Mouse (Mus musculus) heart, postnatal 0 days (tissue): ENCODE data around the gene Eps8. TPM values are rescaled to one million over a fixed set of nuclear protein-coding genes. Genes with fewer than 3 reads are reported as not detected.

ENCODE experiments used
- ATAC-seq: fragments of 200-750 bp; cut with Nextera tagmentation; 2 replicates; pipeline ENCODE4 v1.8.0; 2017; ENCODE audit warnings: low read depth, moderate number of reproducible peaks, moderate library complexity; ENCODE audit not compliant: insufficient read depth
- DNase-seq: peaks from one replicate; pipeline ENCODE4 v3.0.0-alpha.2; 2016; ENCODE audit warnings: low spot score
- H3K27ac ChIP-seq: fragments of 300-500 bp; sonication (generic); 2 replicates; pipeline ENCODE4 v1.5.1; 2014; ENCODE audit warnings: low read depth, mild to moderate bottlenecking
- H3K27me3 ChIP-seq: fragments of 300-500 bp; sonication (generic); 2 replicates; pipeline ENCODE4 v1.6.1; 2014; ENCODE audit warnings: low read length, mixed read lengths; ENCODE audit not compliant: control insufficient read depth, insufficient read depth
- H3K36me3 ChIP-seq: fragments of 300-500 bp; sonication (generic); replicated peaks from 2 replicates; pipeline ENCODE4 v1.6.1; 2014; ENCODE audit warnings: low read length, mixed read lengths; ENCODE audit not compliant: control insufficient read depth, insufficient read depth
- H3K4me1 ChIP-seq: fragments of 300-500 bp; sonication (generic); 2 replicates; pipeline ENCODE4 v1.6.1; 2014; ENCODE audit warnings: antibody characterized with exemption; ENCODE audit not compliant: control insufficient read depth, insufficient read depth
- H3K4me2 ChIP-seq: fragments of 300-500 bp; sonication (generic); 2 replicates; pipeline ENCODE4 v1.6.1; 2014; ENCODE audit warnings: low read depth, mild to moderate bottlenecking, low read length, moderate library complexity
- H3K4me3 ChIP-seq: fragments of 300-500 bp; sonication (generic); 2 replicates; pipeline ENCODE4 v1.5.1; 2014; ENCODE audit warnings: low read depth, low read length
- H3K9ac ChIP-seq: fragments of 300-500 bp; sonication (generic); replicated peaks from 2 replicates; pipeline ENCODE4 v1.6.1; 2014; ENCODE audit warnings: low read depth, low read length, mixed read lengths
- H3K9me3 ChIP-seq: fragments of 300-500 bp; sonication (generic); replicated peaks from 2 replicates; pipeline ENCODE4 v1.6.1; 2016; ENCODE audit warnings: low read length; ENCODE audit not compliant: control insufficient read depth
- CTCF ChIP-seq: IDR thresholded peaks from 2 replicates; pipeline ENCODE4 v1.5.1; 2016; ENCODE audit warnings: antibody characterized with exemption, control low read depth, low read depth
- EP300 ChIP-seq: IDR thresholded peaks from 2 replicates; pipeline ENCODE4 v1.6.1; 2016; ENCODE audit warnings: antibody characterized with exemption, low read depth
- whole genome bisulfite sequencing: fragments of 180-500 bp; shearing (Covaris S2); extraction: QIAGEN DNeasy Blood & Tissue Kit; methylation state at CpG from one replicate; pipeline ENCODE4 v1.1.7; 2014; 5-methylcytosine and 5-hydroxymethylcytosine counted together
- polyA plus RNA-seq: library from polyadenylated mRNA; unstranded; fragments of >200 nt; fragmentation: Nextera tagmentation; extraction: Ambion mirVana; gene quantifications from 2 replicates; pipeline ENCODE4 v1.2.1, GENCODE M21; 2015
- total RNA-seq: library from RNA; depleted of rRNA; stranded (reverse); fragments of >200 nt; gene quantifications from 2 replicates; pipeline ENCODE4 v1.2.3, GENCODE M21; 2014; ENCODE audit warnings: low replicate concordance

Gene Eps8
- total and polyA plus RNA-seq, 2 experiments from 2014 or later = 15.1 to 24.4 TPM

DNA sequence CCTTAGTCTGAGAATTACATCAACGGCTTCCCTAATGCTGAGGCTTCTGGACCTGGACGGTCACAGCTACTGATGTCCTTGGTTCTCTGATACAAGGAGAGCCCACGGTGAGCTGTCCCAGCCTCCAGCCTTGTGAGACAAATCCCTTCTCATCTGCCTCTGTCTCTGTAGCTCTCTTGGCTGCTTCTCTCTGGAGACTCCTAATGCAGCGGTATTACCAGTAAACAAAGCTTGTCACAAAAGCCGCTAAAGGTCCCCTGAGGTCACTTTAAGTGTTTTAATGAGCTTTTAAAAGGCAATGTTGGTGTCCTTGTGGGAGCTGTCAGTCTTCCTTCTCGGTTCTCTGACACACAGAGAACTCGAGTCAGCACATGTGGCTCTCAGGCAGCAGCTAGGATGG, 56.4 kb downstream of the Eps8 start:
- Histone ChIP-seq H3K9me3 (no peaks in the 10 kb centered on the region; the same call in 1 of the 2 replicates), H3K27ac (no peak overlapping the region), H3K27me3 (no peaks in the 10 kb centered on the region), H3K4me3 (no peak overlapping the region), H3K4me2 (no peak overlapping the region), H3K36me3 (no peaks in the 10 kb centered on the region), H3K9ac (no peak overlapping the region), H3K4me1 (no peaks in the 10 kb centered on the region)
- no peak for DNase-seq
- ATAC-seq = no peak
- no peak for TF ChIP-seq EP300
- 50% methylated on average over 7 of the region's 7 CpGs for WGBS

DNA sequence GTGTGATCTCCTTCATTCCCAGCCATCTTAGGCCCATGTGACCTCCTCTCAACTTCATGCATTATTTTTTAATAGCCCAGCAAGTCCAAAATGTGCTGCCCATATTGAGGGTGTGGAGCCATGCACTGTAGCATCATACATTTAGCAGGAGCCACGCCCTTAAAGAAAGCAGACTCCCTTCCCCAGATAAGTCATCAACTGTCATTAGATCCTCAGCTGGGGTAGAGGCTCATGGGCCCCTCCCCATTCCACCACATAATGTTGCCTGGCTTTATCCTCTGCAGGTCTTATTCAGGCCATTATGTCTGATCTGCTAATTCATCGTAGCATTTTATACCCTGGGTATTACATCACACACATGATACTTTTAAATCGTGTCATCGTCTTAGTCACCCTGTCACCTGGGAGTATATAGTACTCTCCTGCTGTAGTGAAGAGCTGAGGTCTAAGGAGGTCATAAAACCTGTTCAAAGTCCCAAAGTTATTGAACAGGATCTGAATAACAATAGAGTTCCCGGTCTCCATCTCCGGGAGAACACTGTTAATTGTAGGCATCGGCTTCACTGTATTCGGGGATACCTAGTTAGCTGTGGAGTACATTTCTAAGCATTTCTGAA, 57.1 kb downstream of the Eps8 start:
- TF ChIP-seq EP300 (no peak), CTCF (no peak)
- Histone ChIP-seq H3K4me3 (no peak overlapping the region), H3K4me2 (no peak overlapping the region), H3K9ac (no peak overlapping the region), H3K27me3 (no peaks in the 10 kb centered on the region), H3K9me3 (no peaks in the 10 kb centered on the region; the same call in 1 of the 2 replicates), H3K27ac (no peak overlapping the region), H3K4me1 (no peaks in the 10 kb centered on the region), H3K36me3 (no peaks in the 10 kb centered on the region)
- DNase-seq (no peak), ATAC-seq (no peak)
- 90% methylated on average over 8 of the region's 8 CpGs for WGBS

DNA sequence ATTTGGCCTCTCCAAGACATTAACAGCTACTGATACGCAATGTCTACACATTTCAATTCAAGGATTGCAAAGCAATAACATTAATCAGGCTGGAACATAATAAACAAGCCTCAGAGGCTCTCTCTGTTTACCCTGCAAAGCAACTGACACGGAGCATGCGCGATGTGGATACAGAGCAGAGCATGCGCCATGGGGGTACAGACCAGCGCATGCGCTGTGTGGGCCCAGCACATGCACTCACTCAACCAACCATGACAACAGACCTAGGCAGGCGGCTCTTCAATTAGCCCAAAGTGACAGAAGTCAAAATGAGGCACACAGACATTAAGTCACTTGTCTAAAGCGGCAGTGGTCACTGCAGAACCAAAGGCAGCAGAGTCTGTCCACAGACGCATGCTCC, 62.1 kb downstream of the Eps8 start:
- Histone ChIP-seq H3K27ac (no peak overlapping the region), H3K9ac (no peak overlapping the region), H3K4me1 (no peaks in the 10 kb centered on the region), H3K4me3 (no peak overlapping the region), H3K36me3 (no peaks in the 10 kb centered on the region), H3K27me3 (no peaks in the 10 kb centered on the region), H3K4me2 (no peak overlapping the region), H3K9me3 (no peaks in the 10 kb centered on the region; the same call in 1 of the 2 replicates)
- WGBS = 93% methylated on average over 10 of the region's 10 CpGs
- TF ChIP-seq CTCF = no peak
- TF ChIP-seq EP300 = no peak
- DNase-seq (no peak), ATAC-seq (no peak)

DNA sequence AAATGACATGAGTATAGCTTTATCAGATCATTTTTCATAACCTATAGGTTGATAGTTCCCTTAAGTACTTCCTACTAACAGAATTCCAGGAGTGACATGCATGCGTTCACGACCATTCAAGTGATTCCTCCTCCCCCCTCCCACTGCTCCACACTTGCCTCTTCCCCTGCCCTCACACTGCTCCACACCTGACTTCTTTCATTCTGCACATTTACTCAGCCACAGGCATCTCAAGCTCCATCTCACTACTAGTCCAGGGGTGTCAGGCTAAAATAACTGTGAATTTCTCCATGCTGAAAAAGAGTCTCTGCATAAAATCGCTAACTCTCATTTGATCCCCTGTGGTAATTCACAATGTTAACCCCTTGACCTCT, 65.4 kb downstream of the Eps8 start:
- TF ChIP-seq CTCF (no peak), EP300 (no peak)
- Histone ChIP-seq H3K4me1 (no peaks in the 10 kb centered on the region), H3K27ac (no peak overlapping the region), H3K27me3 (no peaks in the 10 kb centered on the region), H3K9ac (no peak overlapping the region), H3K4me3 (no peak overlapping the region), H3K4me2 (no peak overlapping the region), H3K9me3 (no peaks in the 10 kb centered on the region), H3K36me3 (no peaks in the 10 kb centered on the region)
- DNase-seq = no peak
- 73% methylated on average over 3 of the region's 3 CpGs for WGBS
- ATAC-seq = no peak

DNA sequence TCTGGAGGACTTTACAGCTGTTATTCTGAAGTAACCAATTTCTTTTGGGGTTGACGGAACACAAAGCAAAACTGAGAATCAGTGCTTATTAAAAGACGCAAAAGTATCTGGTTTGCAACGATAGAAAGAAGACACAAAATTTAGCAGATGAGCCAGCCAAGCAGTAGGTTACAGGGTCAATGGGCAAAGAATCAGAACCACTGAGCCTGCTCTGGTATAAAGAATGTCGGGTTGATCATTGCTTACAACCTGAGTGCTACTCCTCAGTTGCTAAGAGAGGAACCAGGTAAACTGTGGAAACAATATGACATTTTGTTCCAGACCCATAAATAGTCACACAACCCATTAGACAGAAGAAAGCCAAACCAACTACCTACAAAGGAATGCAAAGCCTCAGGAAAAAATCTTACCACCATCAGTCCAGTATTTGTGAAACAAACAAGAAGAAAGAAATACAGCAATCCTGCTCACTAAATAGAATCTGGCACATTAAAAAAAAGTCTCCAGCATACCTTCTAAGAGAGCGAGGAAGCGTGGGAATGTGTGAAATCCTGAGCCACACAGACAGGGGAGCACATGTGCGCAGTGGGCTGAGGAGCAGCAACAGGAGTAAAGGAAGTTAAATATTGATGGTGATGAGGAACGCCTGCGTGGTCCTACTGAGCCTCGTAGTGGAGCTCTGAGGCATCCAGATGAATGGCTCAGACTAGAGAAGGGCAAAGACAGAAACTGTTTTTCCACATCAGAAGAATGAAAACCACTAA, 66.0 kb downstream of the Eps8 start:
- no peak for TF ChIP-seq CTCF
- no peak for TF ChIP-seq EP300
- DNase-seq = no peak

More for the DNA sequence above, 66.0 kb downstream of the Eps8 start:
- Histone ChIP-seq H3K27ac (no peak overlapping the region), H3K9ac (no peak overlapping the region), H3K4me3 (no peak overlapping the region), H3K4me1 (no peaks in the 10 kb centered on the region), H3K9me3 (no peaks in the 10 kb centered on the region), H3K4me2 (no peak overlapping the region), H3K36me3 (no peaks in the 10 kb centered on the region), H3K27me3 (no peaks in the 10 kb centered on the region)
- no peak for ATAC-seq
- 85% methylated on average over 10 of the region's 10 CpGs for WGBS
